In the genomic region with DNA sequence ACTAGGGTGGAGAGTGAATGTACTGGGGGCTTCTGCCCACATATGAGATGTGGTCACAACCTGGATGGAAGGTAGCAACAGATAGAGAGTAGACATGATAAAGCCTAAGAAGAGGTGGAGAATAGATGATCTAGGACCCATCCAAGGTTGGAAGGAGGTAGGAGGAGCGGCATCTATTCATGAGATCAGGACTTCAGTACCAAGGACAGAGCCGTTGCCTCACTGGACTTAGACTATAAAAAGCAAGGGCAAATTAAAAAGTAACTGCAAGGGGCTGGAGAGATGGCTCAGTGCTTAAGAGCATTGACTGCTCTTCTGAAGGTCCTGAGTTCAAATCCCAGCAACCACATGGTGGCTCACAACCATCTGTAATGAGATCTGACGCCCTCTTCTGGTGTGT, we compare ENCODE assay signal across 10 mouse cellular contexts.
DNase-seq lines count a peak whose midpoint lies in the region; ATAC-seq and TF ChIP-seq lines count a peak whose summit lies in the region.
"Had no signal": no experiment of that assay in that cellular context is flagged by ENCODE, and none has a peak within 500 bp of the region (broad histone marks: within the 10 kb centered on the region; RNA-seq: fewer than 3 reads in every experiment).

No protein-coding gene starts in this region.

- no peak for ATAC-seq in midbrain, embryonic 14.5 days (ENCODE audit: low FRiP score, low TSS enrichment)
- ATAC-seq in midbrain, embryonic 11.5 days (ENCODE audit: low FRiP score) = no peak
- ATAC-seq in embryonic facial prominence, embryonic 11.5 days (replicated peaks; ENCODE audit: insufficient number of reproducible peaks, low FRiP score, low TSS enrichment, low read depth) = no peak
- no peak for ATAC-seq in stomach, postnatal 0 days (ENCODE audit: low FRiP score, low TSS enrichment)
- ATAC-seq: intestine, postnatal 0 days; liver, postnatal 0 days had no signal

- H3K9me3 ChIP-seq in midbrain, embryonic 14.5 days (ENCODE audit: control insufficient read depth, low read length) = no peaks in the 10 kb centered on the region
- H3K9me3 ChIP-seq in midbrain, embryonic 11.5 days (ENCODE audit: control insufficient read depth, low read length) = no peaks in the 10 kb centered on the region
- H3K9me3 ChIP-seq in embryonic facial prominence, embryonic 11.5 days (replicated peaks; ENCODE audit: control insufficient read depth, low read length) = no peaks in the 10 kb centered on the region
- H3K9me3 ChIP-seq in stomach, postnatal 0 days (ENCODE audit: control insufficient read depth, low read length) = no peaks in the 10 kb centered on the region

- no peak overlapping the region for H3K9ac ChIP-seq in midbrain, embryonic 14.5 days (replicated peaks; ENCODE audit: low read length)
- no peak overlapping the region for H3K9ac ChIP-seq in midbrain, embryonic 11.5 days (ENCODE audit: low read length)
- no peak overlapping the region for H3K9ac ChIP-seq in embryonic facial prominence, embryonic 11.5 days (replicated peaks; ENCODE audit: low read length)
- H3K9ac ChIP-seq in stomach, postnatal 0 days (ENCODE audit: low read length) = no peak overlapping the region
- H3K9ac ChIP-seq: liver, postnatal 0 days had no signal

- WGBS in midbrain, embryonic 14.5 days = 60% methylated on average over 3 of the region's 3 CpGs
- 49% methylated on average over 3 of the region's 3 CpGs for WGBS in midbrain, embryonic 11.5 days
- 51% methylated on average over 3 of the region's 3 CpGs for WGBS in embryonic facial prominence, embryonic 11.5 days
- WGBS in stomach, postnatal 0 days = 26% methylated on average over 3 of the region's 3 CpGs

- intact Hi-C loops in heart, postnatal 10 days (cut with DNase I) = no loop called here

- H3K36me3 ChIP-seq in midbrain, embryonic 14.5 days (ENCODE audit: control insufficient read depth, insufficient read depth, low read length) = no peaks in the 10 kb centered on the region
- H3K36me3 ChIP-seq in midbrain, embryonic 11.5 days (ENCODE audit: control insufficient read depth, insufficient read depth, low read length) = no peaks in the 10 kb centered on the region
- H3K36me3 ChIP-seq in embryonic facial prominence, embryonic 11.5 days (replicated peaks; ENCODE audit: control insufficient read depth, insufficient read depth, low read depth, low read length) = no peaks in the 10 kb centered on the region
- H3K36me3 ChIP-seq in stomach, postnatal 0 days (ENCODE audit: control insufficient read depth, insufficient read depth, low read length) = no peaks in the 10 kb centered on the region

- no peak for TF ChIP-seq CTCF in stomach, postnatal 0 days (IDR thresholded peaks at IDR 0.05; ENCODE audit: low read depth)

- H3K4me1 ChIP-seq in midbrain, embryonic 14.5 days (ENCODE audit: control insufficient read depth, insufficient read depth, low read length) = no peaks in the 10 kb centered on the region
- no peaks in the 10 kb centered on the region for H3K4me1 ChIP-seq in midbrain, embryonic 11.5 days (ENCODE audit: control insufficient read depth, insufficient read depth, low read length)
- no peaks in the 10 kb centered on the region for H3K4me1 ChIP-seq in embryonic facial prominence, embryonic 11.5 days (ENCODE audit: control insufficient read depth, insufficient read depth, low read length)
- H3K4me1 ChIP-seq in stomach, postnatal 0 days (replicated peaks; ENCODE audit: control insufficient read depth, insufficient read depth) = no peaks in the 10 kb centered on the region

- peak; percentile 7 to 17 for DNase-seq in heart, postnatal 10 days
- DNase-seq in heart, adult 9 months (ENCODE audit: low spot score in 2 of 2) = no peak
- peak; percentile 12 for DNase-seq in midbrain, embryonic 14.5 days
- no peak for DNase-seq in midbrain, embryonic 11.5 days (ENCODE audit: low spot score, missing footprints)
- DNase-seq in embryonic facial prominence, embryonic 11.5 days (ENCODE audit: low spot score) = peak; percentile 80
- DNase-seq in stomach, postnatal 0 days (ENCODE audit: low spot score) = peak; percentile 17
- no peak for DNase-seq in testis, postnatal 14 days (ENCODE audit: low spot score)
- no peak for DNase-seq in spleen, postnatal 14 days (ENCODE audit: low spot score in 2 of 2)
- DNase-seq: liver, postnatal 0 days had no signal

- no peak overlapping the region for H3K4me2 ChIP-seq in midbrain, embryonic 14.5 days (ENCODE audit: low read length)
- H3K4me2 ChIP-seq in midbrain, embryonic 11.5 days = no peak overlapping the region
- H3K4me2 ChIP-seq in embryonic facial prominence, embryonic 11.5 days (ENCODE audit: low read depth, low read length) = no peak overlapping the region
- no peak overlapping the region for H3K4me2 ChIP-seq in stomach, postnatal 0 days (replicated peaks; ENCODE audit: low read depth)

- no peak overlapping the region for H3K4me3 ChIP-seq in midbrain, embryonic 14.5 days (replicated peaks; ENCODE audit: low read depth, low read length)
- H3K4me3 ChIP-seq in midbrain, embryonic 11.5 days (ENCODE audit: low read depth, low read length) = no peak overlapping the region
- H3K4me3 ChIP-seq in embryonic facial prominence, embryonic 11.5 days (ENCODE audit: low read depth, low read length) = no peak overlapping the region
- no peak overlapping the region for H3K4me3 ChIP-seq in stomach, postnatal 0 days (ENCODE audit: low read depth, low read length)

- no peak for TF ChIP-seq EP300 in stomach, postnatal 0 days (optimal IDR thresholded peaks at IDR 0.05)

- no peak overlapping the region for H3K27ac ChIP-seq in midbrain, embryonic 14.5 days (replicated peaks; ENCODE audit: low read depth, low read length)
- H3K27ac ChIP-seq in midbrain, embryonic 11.5 days (ENCODE audit: low read depth, low read length) = no peak overlapping the region
- H3K27ac ChIP-seq in embryonic facial prominence, embryonic 11.5 days (replicated peaks; ENCODE audit: low read depth, low read length) = no peak overlapping the region
- no peak overlapping the region for H3K27ac ChIP-seq in stomach, postnatal 0 days (replicated peaks)

- no peaks in the 10 kb centered on the region for H3K27me3 ChIP-seq in midbrain, embryonic 14.5 days (ENCODE audit: control insufficient read depth, insufficient read depth, low read length)
- H3K27me3 ChIP-seq in midbrain, embryonic 11.5 days (ENCODE audit: control insufficient read depth, insufficient read depth, low read length) = no peaks in the 10 kb centered on the region
- no peaks in the 10 kb centered on the region for H3K27me3 ChIP-seq in embryonic facial prominence, embryonic 11.5 days (ENCODE audit: control insufficient read depth, insufficient read depth, low read length)
- no peaks in the 10 kb centered on the region for H3K27me3 ChIP-seq in stomach, postnatal 0 days (ENCODE audit: control insufficient read depth, insufficient read depth, low read length)

Comparison
In these comparisons a context has a peak if more than half of its experiments do, and no peak if none do; other contexts are left out.
1. DNase-seq: peak in heart, postnatal 10 days (2 of 2), midbrain, embryonic 14.5 days (single experiment), embryonic facial prominence, embryonic 11.5 days (single experiment) and stomach, postnatal 0 days (single experiment); none in heart, adult 9 months (0 of 2), midbrain, embryonic 11.5 days (single experiment), testis, postnatal 14 days (single experiment) and spleen, postnatal 14 days (0 of 2).